Mouse (Mus musculus): Measurements from ENCODE around the gene 4430402I18Rik. TPM values are rescaled to one million over a fixed set of nuclear protein-coding genes. Genes with fewer than 3 reads are reported as not detected.

Gene 4430402I18Rik
- polyA plus RNA-seq, 1 experiment from 2014 or later, result 0.23 TPM

DNA sequence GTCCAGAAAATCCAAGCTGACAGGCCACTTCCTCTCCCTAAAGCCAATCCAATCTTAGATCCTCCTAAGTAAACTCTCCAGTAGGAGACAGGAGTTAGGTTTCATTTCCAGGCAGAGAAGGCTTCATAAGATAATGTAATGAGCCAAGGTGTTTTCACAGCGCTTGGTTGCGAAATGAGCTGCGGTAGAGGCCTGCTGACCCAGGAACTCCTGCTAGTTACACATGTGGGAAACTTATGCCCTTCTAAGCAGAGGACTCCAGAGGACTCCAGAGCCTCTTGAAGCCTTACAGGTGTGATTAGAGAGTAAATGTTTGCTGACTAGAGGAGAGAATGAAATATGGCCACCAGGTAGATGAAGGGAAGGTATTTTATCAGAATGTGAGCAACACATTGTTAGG is 117.1 kb downstream of the 4430402I18Rik start:
- H3K9me3 ChIP-seq (ENCODE audit: control insufficient read depth, low read length), result no peaks in the 10 kb centered on the region

GRCm38 (mm10) chr19:28844946-28845710 is 122.5 kb downstream of the 4430402I18Rik start:
- WGBS, result 54% methylated on average over 8 of the region's 8 CpGs

More for the DNA sequence above, 117.1 kb downstream of the 4430402I18Rik start:
- DNase-seq (ENCODE audit: low spot score) (no peak), ATAC-seq (replicated peaks; ENCODE audit: low FRiP score, low TSS enrichment, low read depth) (no peak)
- H3K27me3 ChIP-seq (replicated peaks; ENCODE audit: control insufficient read depth, insufficient read depth, low read length), result no peaks in the 10 kb centered on the region
- H3K36me3 ChIP-seq (ENCODE audit: control insufficient read depth, insufficient read depth, low read length), result no peaks in the 10 kb centered on the region
- no peak overlapping the region for H3K9ac ChIP-seq (ENCODE audit: low read length)
- H3K27ac ChIP-seq (ENCODE audit: low read depth), result no peak overlapping the region
- WGBS, result 71% methylated on average over 3 of the region's 3 CpGs
- H3K4me2 ChIP-seq (ENCODE audit: low read length), result no peak overlapping the region
- H3K4me1 ChIP-seq (replicated peaks; ENCODE audit: control insufficient read depth, insufficient read depth, low read length), result no peaks in the 10 kb centered on the region
- H3K4me3 ChIP-seq (ENCODE audit: low read depth, low read length), result no peak overlapping the region

More at GRCm38 (mm10) chr19:28844946-28845710, 122.5 kb downstream of the 4430402I18Rik start:
- no peak for DNase-seq (ENCODE audit: low spot score)
- Histone ChIP-seq H3K36me3 (ENCODE audit: control insufficient read depth, insufficient read depth, low read length) (no peaks in the 10 kb centered on the region), H3K9me3 (ENCODE audit: control insufficient read depth, low read length) (no peaks in the 10 kb centered on the region), H3K27ac (ENCODE audit: low read depth) (no peak overlapping the region), H3K4me1 (replicated peaks; ENCODE audit: control insufficient read depth, insufficient read depth, low read length) (0 out of 2 replicates have a peak, but pooled peaks cover 5% of the 10 kb centered on the region), H3K27me3 (replicated peaks; ENCODE audit: control insufficient read depth, insufficient read depth, low read length) (no peaks in the 10 kb centered on the region), H3K9ac (ENCODE audit: low read length) (no peak overlapping the region), H3K4me2 (ENCODE audit: low read length) (no peak overlapping the region), H3K4me3 (ENCODE audit: low read depth, low read length) (no peak overlapping the region)
- ATAC-seq (replicated peaks; ENCODE audit: low FRiP score, low TSS enrichment, low read depth), result no peak

Other genes with a start within 250 kb of the 4430402I18Rik start
- 0.41 and 0.62 TPM in 2 replicates for gene Slc1a1, start 132.8 kb downstream of the 4430402I18Rik start, polyA plus RNA-seq (2014; fragmentation: Nextera tagmentation; extraction: Ambion mirVana)
- 10.1 and 13.5 TPM in 2 replicates for gene Plpp6, start 3.8 kb downstream of the 4430402I18Rik start, polyA plus RNA-seq (2014; fragmentation: Nextera tagmentation; extraction: Ambion mirVana)
- 42.9 and 46.7 TPM in 2 replicates for gene Cdc37l1, start 22.6 kb upstream of the 4430402I18Rik start, polyA plus RNA-seq (2014; fragmentation: Nextera tagmentation; extraction: Ambion mirVana)
- gene Ak3, start 80.2 kb upstream of the 4430402I18Rik start, polyA plus RNA-seq (2014; fragmentation: Nextera tagmentation; extraction: Ambion mirVana), result 86.5 and 88.3 TPM in 2 replicates
- gene Rcl1, start 133.6 kb upstream of the 4430402I18Rik start, polyA plus RNA-seq (2014; fragmentation: Nextera tagmentation; extraction: Ambion mirVana), result 77.2 and 83.7 TPM in 2 replicates

Data from intestine, embryonic 14.5 days (tissue).